In the genomic region with DNA sequence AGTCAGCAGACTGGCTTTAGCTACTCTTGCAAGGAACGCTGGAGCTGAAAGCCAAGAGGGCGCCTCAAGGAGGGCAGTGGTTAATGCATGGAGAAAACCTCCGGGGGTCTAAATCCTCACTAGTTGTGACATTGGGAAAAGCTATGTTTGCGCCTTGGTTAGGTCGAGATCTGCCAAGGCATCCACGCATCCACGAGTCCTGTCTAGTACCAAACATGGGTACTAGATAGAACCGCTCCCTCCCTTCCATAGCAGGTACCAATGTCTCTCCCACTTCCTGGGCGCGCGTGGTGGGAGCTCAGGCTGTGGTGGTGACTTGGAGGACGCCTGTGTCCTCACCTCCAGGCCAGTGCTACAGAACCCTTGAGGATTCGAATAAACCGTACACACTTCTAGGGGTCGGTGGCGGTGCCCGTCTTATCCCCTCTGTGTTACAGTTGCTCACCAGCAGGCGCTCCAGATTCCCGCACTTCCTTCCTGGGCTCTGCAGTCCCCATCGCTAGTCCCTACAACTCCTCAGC, we compare ENCODE assay signal across 11 mouse cellular contexts. TPM values are rescaled to one million over a fixed set of nuclear protein-coding genes. Genes with fewer than 3 reads are reported as not detected.
A peak's percentile ranks its signal among the peaks of the same experiment; 100 is the strongest.
DNase-seq lines count a peak whose midpoint lies in the region; ATAC-seq and TF ChIP-seq lines count a peak whose summit lies in the region.
"Had no signal": no experiment of that assay in that cellular context is flagged by ENCODE, and none has a peak within 500 bp of the region (broad histone marks: within the 10 kb centered on the region; RNA-seq: fewer than 3 reads in every experiment).

No protein-coding gene starts in this region.

- H3K4me3 ChIP-seq in layer of hippocampus, adult 2 months: no peak overlapping the region; the same call in 1 of the 2 replicates
- no peak overlapping the region for H3K4me3 ChIP-seq in cortical plate, adult 2 months (ENCODE audit: insufficient read depth, low read length)
- H3K4me3 ChIP-seq in hindbrain, embryonic 12.5 days: peak overlapping the region; percentile 37
- no peak overlapping the region for H3K4me3 ChIP-seq in midbrain, postnatal 0 days (ENCODE audit: low read depth, low read length)
- no peak overlapping the region for H3K4me3 ChIP-seq in lung, adult 2 months (replicated peaks; ENCODE audit: extremely low read depth, low read depth, low read length)

- peak overlapping the region; percentile 61 for H3K4me2 ChIP-seq in hindbrain, embryonic 12.5 days (replicated peaks)
- peak overlapping the region; percentile 65; the same call in 1 of the 2 replicates for H3K4me2 ChIP-seq in midbrain, postnatal 0 days (ENCODE audit: low read depth, low read length, poor library complexity, severe bottlenecking)

- H3K9ac ChIP-seq in hindbrain, embryonic 12.5 days: peak overlapping the region; percentile 83
- H3K9ac ChIP-seq in midbrain, postnatal 0 days (replicated peaks; ENCODE audit: low read length, poor library complexity, severe bottlenecking): peak overlapping the region; percentile 29; the same call in 1 of the 2 replicates
- H3K9ac ChIP-seq: heart, embryonic 15.5 days; liver, embryonic 15.5 days had no signal

- TF ChIP-seq CTCF in layer of hippocampus, adult 2 months (conservative IDR thresholded peaks at IDR 0.05): peak; percentile 55
- TF ChIP-seq CTCF in cortical plate, adult 2 months (IDR thresholded peaks at IDR 0.05; ENCODE audit: extremely low read depth, insufficient read depth, low read length): no peak
- peak; percentile 40 for TF ChIP-seq CTCF in midbrain, postnatal 0 days (IDR thresholded peaks at IDR 0.05)
- no peak for TF ChIP-seq CTCF in lung, adult 2 months (IDR thresholded peaks at IDR 0.05; ENCODE audit: insufficient read depth, low read length)

- peak overlapping the region; percentile 97 for H3K27ac ChIP-seq in layer of hippocampus, adult 2 months
- peak overlapping the region; percentile 89 for H3K27ac ChIP-seq in cortical plate, adult 2 months (ENCODE audit: insufficient read depth, low read length)
- peak overlapping the region; percentile 98 for H3K27ac ChIP-seq in hindbrain, embryonic 12.5 days
- H3K27ac ChIP-seq in midbrain, postnatal 0 days (ENCODE audit: low read depth, low read length): peak overlapping the region; percentile 74
- H3K27ac ChIP-seq: embryonic facial prominence, embryonic 13.5 days; heart, embryonic 15.5 days; liver, embryonic 15.5 days had no signal

- H3K27me3 ChIP-seq in hindbrain, embryonic 12.5 days: peaks cover 67% of the 10 kb centered on the region
- peaks cover 11% of the 10 kb centered on the region for H3K27me3 ChIP-seq in midbrain, postnatal 0 days (ENCODE audit: insufficient read depth, low read length)

- 4% methylated on average over 20 of the region's 20 CpGs for WGBS in hindbrain, embryonic 12.5 days
- WGBS in midbrain, postnatal 0 days: 16% methylated on average over 20 of the region's 20 CpGs
- WGBS in lung, adult 2 months: 7% methylated on average over 20 of the region's 20 CpGs

- peaks cover 21% of the 10 kb centered on the region for H3K4me1 ChIP-seq in cortical plate, adult 2 months (ENCODE audit: control insufficient read depth, insufficient read depth, low read length)
- H3K4me1 ChIP-seq in hindbrain, embryonic 12.5 days: peaks cover 81% of the 10 kb centered on the region
- H3K4me1 ChIP-seq in midbrain, postnatal 0 days (ENCODE audit: insufficient read depth, low read length): peaks cover 11% of the 10 kb centered on the region; the same call in 1 of the 2 replicates
- no peaks in the 10 kb centered on the region for H3K4me1 ChIP-seq in lung, adult 2 months (ENCODE audit: control insufficient read depth, insufficient read depth, low read length)

- H3K36me3 ChIP-seq in hindbrain, embryonic 12.5 days: peaks cover 8% of the 10 kb centered on the region; the same call in 1 of the 2 replicates
- H3K36me3 ChIP-seq in midbrain, postnatal 0 days (ENCODE audit: insufficient read depth, low read length): 0 out of 2 replicates have a peak, but pooled peaks cover 2% of the 10 kb centered on the region
- H3K36me3 ChIP-seq: embryonic facial prominence, embryonic 13.5 days; heart, embryonic 15.5 days; liver, embryonic 15.5 days had no signal

- no peaks in the 10 kb centered on the region for H3K9me3 ChIP-seq in hindbrain, embryonic 12.5 days (replicated peaks)
- H3K9me3 ChIP-seq in midbrain, postnatal 0 days (ENCODE audit: low read length): no peaks in the 10 kb centered on the region
- H3K9me3 ChIP-seq: embryonic facial prominence, embryonic 13.5 days; heart, embryonic 15.5 days; liver, embryonic 15.5 days had no signal

- no peak for TF ChIP-seq POLR2A in cortical plate, adult 2 months (IDR thresholded peaks at IDR 0.05; ENCODE audit: extremely low read depth, insufficient read depth, low read length)
- no peak for TF ChIP-seq POLR2A in lung, adult 2 months (IDR thresholded peaks at IDR 0.05; ENCODE audit: borderline replicate concordance, extremely low read depth, low read depth, low read length)

- peak; percentile 6; the same call in 1 of the 2 replicates for ATAC-seq in hindbrain, embryonic 12.5 days (ENCODE audit: low FRiP score)
- ATAC-seq in midbrain, postnatal 0 days (ENCODE audit: low FRiP score): no peak

- DNase-seq in layer of hippocampus, adult 2 months (ENCODE audit: low spot score in 2 of 2): no peak
- DNase-seq in layer of hippocampus, adult 11-12 months (ENCODE audit: low spot score): no peak
- no peak for DNase-seq in midbrain, postnatal 0 days (ENCODE audit: low spot score)
- DNase-seq in spleen, postnatal 14 days (ENCODE audit: low spot score in 2 of 2): no peak
- no peak for DNase-seq in lung, adult 2 months
- no peak for DNase-seq in kidney, postnatal 10 days

RNA-seq across cellular contexts. Expression of gene Polg, which starts 48.3 kb away (rescaled TPM):
- total RNA-seq in layer of hippocampus, adult 2 months (2021): 100 to 1,000 TPM in 1 of 2 experiments, 10 to 100 TPM in 1; 76.5 to 101 TPM
- polyA plus RNA-seq in cortical plate, adult 2 months (2012; rRNA removed): 80.9 and 87.1 TPM in 2 replicates
- polyA plus RNA-seq in hindbrain, embryonic 12.5 days (2016; fragmentation: Nextera tagmentation; extraction: Ambion mirVana): 40.1 and 42.0 TPM in 2 replicates
- 46.5 and 49.4 TPM in 2 replicates for total RNA-seq in midbrain, postnatal 0 days (2014; rRNA removed)
- 16.9 and 18.6 TPM in 2 replicates for polyA plus RNA-seq in midbrain, postnatal 0 days (2015; fragmentation: Nextera tagmentation; extraction: Ambion mirVana)
- polyA plus RNA-seq in lung, adult 2 months (2012; rRNA removed): 57.5 and 61.4 TPM in 2 replicates

Comparison
In these comparisons a context has a peak if more than half of its experiments do, and no peak if none do; other contexts are left out.
1. CTCF ChIP-seq: peak in layer of hippocampus, adult 2 months (single experiment) and midbrain, postnatal 0 days (single experiment); none in cortical plate, adult 2 months (single experiment) and lung, adult 2 months (single experiment).
2. Peak in every context shown above with its lines, with median percentiles within 50 percentile points of each other: H3K27ac ChIP-seq.